10 mouse cellular contexts compared by ENCODE assay signal in the genomic region with DNA sequence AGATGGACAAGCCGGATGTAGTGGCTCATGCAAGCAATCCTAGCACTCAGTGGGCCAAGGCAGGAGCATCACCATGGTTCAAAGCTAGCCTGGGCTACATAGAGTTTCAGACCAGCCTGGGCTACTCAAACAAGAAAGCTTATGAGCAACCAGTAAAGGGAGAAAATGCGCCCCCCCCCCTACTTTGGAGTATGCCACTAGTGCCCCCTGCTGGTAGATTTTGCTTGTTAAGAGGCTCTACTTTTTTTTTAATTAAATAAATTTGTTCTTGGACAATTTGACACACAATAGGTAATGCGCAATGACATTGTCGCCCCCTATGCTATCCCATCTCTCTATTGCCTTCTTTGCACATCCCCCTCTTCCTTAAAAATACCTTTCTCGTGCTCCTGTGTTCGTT. TPM values are rescaled to one million over a fixed set of nuclear protein-coding genes. Genes with fewer than 3 reads are reported as not detected.
A peak's percentile ranks its signal among the peaks of the same experiment; 100 is the strongest.
DNase-seq lines count a peak whose midpoint lies in the region; ATAC-seq and TF ChIP-seq lines count a peak whose summit lies in the region.
"Had no signal": no experiment of that assay in that cellular context is flagged by ENCODE, and none has a peak within 500 bp of the region (broad histone marks: within the 10 kb centered on the region; RNA-seq: fewer than 3 reads in every experiment).

No protein-coding gene starts in this region.

- ATAC-seq in heart, embryonic 12.5 days (ENCODE audit: insufficient number of reproducible peaks, low FRiP score), result no peak
- ATAC-seq in liver, embryonic 11.5 days (replicated peaks; ENCODE audit: low FRiP score), result no peak
- ATAC-seq in megakaryocyte, adult 5-6 weeks (ENCODE audit: poor library complexity, severe bottlenecking), result no peak
- ATAC-seq in erythroid progenitor cell, adult 5-6 weeks (replicated peaks; ENCODE audit: low FRiP score, poor library complexity, severe bottlenecking), result no peak

- H3K9me3 ChIP-seq in heart, embryonic 12.5 days (replicated peaks), result peaks cover 8% of the 10 kb centered on the region; the same call in 1 of the 2 replicates
- H3K9me3 ChIP-seq in liver, embryonic 11.5 days (ENCODE audit: control insufficient read depth, low read length), result no peaks in the 10 kb centered on the region

- TF ChIP-seq CTCF in spleen, adult 2 months (IDR thresholded peaks at IDR 0.05; ENCODE audit: extremely low read depth, insufficient read depth, insufficient read length, insufficient replicate concordance), result no peak

- peak; percentile 40 to 58 for DNase-seq in heart, postnatal 36 days
- DNase-seq in spleen, adult 2 months (ENCODE audit: low read depth in 1 of 2, low spot score in 2 of 2), result peak; percentile 7 to 19
- DNase-seq in spleen, adult 12 weeks (ENCODE audit: low spot score), result no peak
- peak; percentile 83 for DNase-seq in brain, adult 2 months (ENCODE audit: low read depth, low spot score)
- peak; percentile 41 for DNase-seq in liver, embryonic 11.5 days (ENCODE audit: low spot score)

- H3K27me3 ChIP-seq in heart, embryonic 12.5 days (replicated peaks), result no peaks in the 10 kb centered on the region
- no peaks in the 10 kb centered on the region for H3K27me3 ChIP-seq in spleen, adult 2 months (ENCODE audit: control insufficient read depth, insufficient read depth, low read length)
- no peaks in the 10 kb centered on the region for H3K27me3 ChIP-seq in liver, embryonic 11.5 days (replicated peaks; ENCODE audit: control insufficient read depth, insufficient read depth, low read length)
- H3K27me3 ChIP-seq: embryonic facial prominence, embryonic 13.5 days; limb, embryonic 12.5 days had no signal

- no peaks in the 10 kb centered on the region for H3K4me1 ChIP-seq in heart, embryonic 12.5 days (replicated peaks)
- no peaks in the 10 kb centered on the region for H3K4me1 ChIP-seq in spleen, adult 2 months (ENCODE audit: control insufficient read depth, insufficient read depth, insufficient read length)
- H3K4me1 ChIP-seq in liver, embryonic 11.5 days (replicated peaks; ENCODE audit: control insufficient read depth, insufficient read depth, low read length), result no peaks in the 10 kb centered on the region
- H3K4me1 ChIP-seq: limb, embryonic 12.5 days had no signal

- H3K27ac ChIP-seq in heart, embryonic 12.5 days (ENCODE audit: poor library complexity, severe bottlenecking), result no peak overlapping the region
- no peak overlapping the region for H3K27ac ChIP-seq in spleen, adult 2 months (ENCODE audit: insufficient read depth, low read length)
- no peak overlapping the region for H3K27ac ChIP-seq in liver, embryonic 11.5 days (ENCODE audit: low read depth, low read length)
- H3K27ac ChIP-seq: embryonic facial prominence, embryonic 13.5 days; limb, embryonic 12.5 days had no signal

- H3K36me3 ChIP-seq in heart, embryonic 12.5 days, result no peaks in the 10 kb centered on the region
- H3K36me3 ChIP-seq in spleen, adult 2 months (ENCODE audit: control insufficient read depth, insufficient read depth, low read length), result no peaks in the 10 kb centered on the region
- H3K36me3 ChIP-seq in liver, embryonic 11.5 days (ENCODE audit: control insufficient read depth, insufficient read depth, low read length), result no peaks in the 10 kb centered on the region
- H3K36me3 ChIP-seq: embryonic facial prominence, embryonic 13.5 days; limb, embryonic 12.5 days had no signal

- intact Hi-C loops in heart, postnatal 36 days (cut with DNase I), result loop anchor here (1.0 to 5.0 kb wide), 4 partner anchors 39 to 286 kb away; no protein-coding TSS in a partner anchor

- no peak overlapping the region for H3K4me3 ChIP-seq in heart, embryonic 12.5 days
- no peak overlapping the region for H3K4me3 ChIP-seq in spleen, adult 2 months (ENCODE audit: extremely low read depth, insufficient read depth, insufficient read length)
- H3K4me3 ChIP-seq in liver, embryonic 11.5 days (ENCODE audit: low read depth, low read length), result no peak overlapping the region
- H3K4me3 ChIP-seq: embryonic facial prominence, embryonic 13.5 days; limb, embryonic 12.5 days had no signal

- no peak overlapping the region for H3K4me2 ChIP-seq in heart, embryonic 12.5 days
- H3K4me2 ChIP-seq in liver, embryonic 11.5 days, result no peak overlapping the region
- H3K4me2 ChIP-seq: embryonic facial prominence, embryonic 13.5 days; limb, embryonic 12.5 days had no signal

- no peak for TF ChIP-seq POLR2A in spleen, adult 2 months (IDR thresholded peaks at IDR 0.05; ENCODE audit: low read depth, low read length)

- no peak overlapping the region for H3K9ac ChIP-seq in heart, embryonic 12.5 days
- no peak overlapping the region for H3K9ac ChIP-seq in liver, embryonic 11.5 days (ENCODE audit: low read depth, low read length)
- H3K9ac ChIP-seq: embryonic facial prominence, embryonic 13.5 days; limb, embryonic 12.5 days had no signal

- WGBS in heart, embryonic 12.5 days, result 64% methylated on average over 6 of the region's 6 CpGs
- 62% methylated on average over 6 of the region's 6 CpGs for WGBS in spleen, adult 2 months
- WGBS in liver, embryonic 11.5 days, result 57% methylated on average over 6 of the region's 6 CpGs

RNA-seq across cellular contexts. Expression of gene Slc47a1, which starts 9.9 kb away (rescaled TPM):
- 10 to 100 TPM; 28.5 to 30.5 TPM for total RNA-seq in heart, postnatal 36 days (2021)
- 26.1 and 27.4 TPM in 2 replicates for polyA plus RNA-seq in heart, embryonic 12.5 days (2016; fragmentation: Nextera tagmentation; extraction: Ambion mirVana)
- polyA plus RNA-seq in spleen, adult 2 months (2012; rRNA removed), result 0.09 TPM in 1 of 2 replicates, not detected in the other
- polyA plus RNA-seq in liver, embryonic 11.5 days (2014; fragmentation: Nextera tagmentation; extraction: Ambion mirVana), result 1.4 TPM in 2 replicates
- total RNA-seq in megakaryocyte, adult 5-6 weeks (2015), result not detected in 2 replicates
- total RNA-seq in megakaryocyte, adult 5-6 weeks (2017), result not detected in 2 replicates
- total RNA-seq in erythroid progenitor cell, adult 5-6 weeks (2015; ENCODE audit: low replicate concordance), result not detected in 2 replicates
- total RNA-seq in erythroid progenitor cell, adult 5-6 weeks (2017; ENCODE audit: low replicate concordance), result not detected in 2 replicates
- polyA plus RNA-seq: limb, embryonic 12.5 days had no signal

RNA-seq across cellular contexts. Expression of gene Slc47a2, which starts 45.4 kb away (rescaled TPM):
- total RNA-seq in heart, postnatal 36 days (2021), result not detected
- not detected in 2 replicates for polyA plus RNA-seq in heart, embryonic 12.5 days (2016; fragmentation: Nextera tagmentation; extraction: Ambion mirVana)
- not detected in 2 replicates for polyA plus RNA-seq in spleen, adult 2 months (2012; rRNA removed)
- 0.07 TPM in 1 of 2 replicates, not detected in the other for polyA plus RNA-seq in liver, embryonic 11.5 days (2014; fragmentation: Nextera tagmentation; extraction: Ambion mirVana)
- total RNA-seq in megakaryocyte, adult 5-6 weeks (2015), result not detected in 2 replicates
- not detected in 2 replicates for total RNA-seq in megakaryocyte, adult 5-6 weeks (2017)
- not detected in 2 replicates for total RNA-seq in erythroid progenitor cell, adult 5-6 weeks (2015; ENCODE audit: low replicate concordance)
- not detected in 2 replicates for total RNA-seq in erythroid progenitor cell, adult 5-6 weeks (2017; ENCODE audit: low replicate concordance)
- polyA plus RNA-seq: embryonic facial prominence, embryonic 13.5 days; limb, embryonic 12.5 days had no signal

Comparison
In these comparisons a context has a peak if more than half of its experiments do, and no peak if none do; other contexts are left out.
1. RNA of gene Slc47a1, which starts 9.9 kb away (total RNA-seq): 28.5 to 30.5 TPM in heart, postnatal 36 days; not detected in megakaryocyte, adult 5-6 weeks and not detected in erythroid progenitor cell, adult 5-6 weeks; every median in the first group is over 10 times any median in the second.